Mouse (Mus musculus) ES-Bruce4 (cell line): Measurements from ENCODE around the gene Cbll1. TPM values are rescaled to one million over a fixed set of nuclear protein-coding genes. Genes with fewer than 3 reads are reported as not detected.
A peak's percentile ranks its signal among the peaks of the same experiment; 100 is the strongest.
"Not testable (repeated sequence)": the region's sequence is repeated elsewhere in the genome, so short reads cannot be mapped to it uniquely, and the experiment has no call there.

Experiments used
- H3K27ac ChIP-seq: 2 replicates; pipeline ENCODE4 v1.5.1; 2012; ENCODE audit warnings: low read length, inconsistent platforms; ENCODE audit not compliant: insufficient read depth
- H3K27me3 ChIP-seq: 2 replicates; pipeline ENCODE4 v1.6.1; 2012; ENCODE audit warnings: mild to moderate bottlenecking, low read length, inconsistent platforms; ENCODE audit not compliant: control insufficient read depth, poor library complexity, insufficient read depth, severe bottlenecking
- H3K36me3 ChIP-seq: 2 replicates; pipeline ENCODE4 v1.6.1; 2012; ENCODE audit warnings: inconsistent platforms, mild to moderate bottlenecking, low read length, moderate library complexity; ENCODE audit not compliant: control insufficient read depth, poor library complexity, insufficient read depth, severe bottlenecking
- H3K4me1 ChIP-seq: one replicate; pipeline ENCODE4 v1.8.1; 2011; ENCODE audit warnings: low read length; ENCODE audit not compliant: control insufficient read depth, insufficient read depth
- H3K4me3 ChIP-seq: 2 replicates; pipeline ENCODE4 v1.5.1; 2011; ENCODE audit warnings: low read depth, mild to moderate bottlenecking, low read length
- H3K9ac ChIP-seq: 2 replicates; pipeline ENCODE4 v1.6.1; 2012; ENCODE audit warnings: low read depth, mild to moderate bottlenecking, inconsistent platforms; ENCODE audit not compliant: poor library complexity, severe bottlenecking
- H3K9me3 ChIP-seq: replicated peaks from 2 replicates; pipeline ENCODE4 v1.6.1; 2012; ENCODE audit warnings: mild to moderate bottlenecking, low read length, inconsistent platforms; ENCODE audit not compliant: control insufficient read depth, poor library complexity, insufficient read depth, severe bottlenecking
- CTCF ChIP-seq: IDR thresholded peaks from one replicate; pipeline ENCODE4 v1.8.1; 2011; ENCODE audit warnings: low read depth, low read length
- EP300 ChIP-seq: IDR thresholded peaks from 2 replicates; pipeline ENCODE4 v1.6.1; 2011; ENCODE audit warnings: low read depth, low read length; ENCODE audit not compliant: insufficient read depth
- POLR2A ChIP-seq: IDR thresholded peaks from one replicate; pipeline ENCODE4 v1.8.1; 2011; ENCODE audit warnings: low read length; ENCODE audit not compliant: insufficient read depth
- polyA plus RNA-seq: library from polyadenylated mRNA; stranded (reverse); fragments of >200 nt; gene quantifications from 2 replicates; pipeline ENCODE4 v1.2.4, GENCODE M21; 2011; ENCODE audit warnings: low read depth; ENCODE audit not compliant: missing spikeins, insufficient read depth, insufficient read length

Cbll1 gene
- polyA plus RNA-seq, 1 experiment = 45.3 TPM

DNA sequence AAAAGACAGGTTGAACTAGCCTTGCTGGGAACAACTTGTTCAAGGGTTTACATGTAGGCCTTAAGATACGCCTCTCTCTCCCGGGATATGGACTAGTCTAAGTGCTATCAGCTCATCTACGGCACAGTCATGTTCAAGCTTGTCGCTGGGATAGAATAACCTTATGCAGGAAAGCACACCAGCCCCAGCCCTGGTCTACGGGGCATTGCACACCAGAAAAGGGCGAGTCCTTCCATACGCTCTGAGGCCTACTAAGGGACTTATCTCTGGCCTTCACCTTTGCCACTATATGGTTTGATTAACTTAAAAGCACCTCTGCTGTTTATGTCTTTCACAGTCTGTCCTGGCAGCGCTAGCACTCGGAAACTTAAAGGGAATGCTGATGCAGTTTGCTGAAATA is 38.0 kb downstream of the Cbll1 start:
- Histone ChIP-seq H3K36me3 (no peaks in the 10 kb centered on the region), H3K4me3 (no peak overlapping the region), H3K27me3 (no peaks in the 10 kb centered on the region), H3K4me1 (peaks cover 1% of the 10 kb centered on the region), H3K9me3 (no peaks in the 10 kb centered on the region), H3K27ac (no peak overlapping the region), H3K9ac (no peak overlapping the region)
- TF ChIP-seq POLR2A (no peak), EP300 (no peak), CTCF (no peak)

DNA sequence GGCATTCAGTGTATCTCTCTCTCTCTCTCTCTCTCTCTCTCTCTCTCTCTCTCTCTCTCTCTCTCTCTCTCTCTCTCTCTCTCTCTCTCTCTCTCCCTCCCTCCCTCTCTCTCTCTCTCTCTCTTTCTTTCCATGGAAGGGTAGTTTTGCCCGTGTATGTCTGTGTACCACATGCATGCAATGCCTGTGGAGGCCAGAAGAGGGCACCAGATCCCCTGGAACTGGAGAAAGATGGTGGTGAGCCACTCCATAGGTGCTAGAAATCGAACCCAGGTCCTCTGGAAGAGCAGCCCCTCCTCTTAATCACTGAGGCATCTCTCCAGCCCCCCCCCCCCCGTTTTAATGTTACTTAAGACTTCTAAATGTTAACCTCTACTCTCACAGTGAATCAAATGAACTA is 39.1 kb downstream of the Cbll1 start:
- H3K9me3 ChIP-seq, H3K27ac ChIP-seq, H3K4me3 ChIP-seq, H3K4me1 ChIP-seq, H3K36me3 ChIP-seq, H3K9ac ChIP-seq, H3K27me3 ChIP-seq: not testable (repeated sequence)
- TF ChIP-seq CTCF = peak; percentile 81

DNA sequence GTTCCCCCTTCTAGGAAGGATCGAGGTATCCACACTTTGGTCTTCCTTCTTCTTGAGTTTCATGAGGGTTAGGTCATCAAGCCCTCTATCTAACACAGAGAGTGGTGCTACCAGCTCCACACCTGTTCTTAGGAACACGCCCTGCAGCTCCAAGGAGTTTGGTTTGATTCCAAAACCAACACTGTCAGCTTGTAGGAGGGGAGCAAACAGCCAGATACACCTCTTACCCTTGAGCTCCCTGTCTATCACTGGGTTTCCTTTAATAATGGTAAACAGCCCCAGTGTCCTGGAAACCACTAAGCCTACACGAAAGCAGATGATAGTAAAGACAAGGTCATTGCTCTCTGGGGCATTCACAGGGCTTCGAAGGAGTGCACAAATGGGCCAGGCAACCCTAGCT is 40.9 kb downstream of the Cbll1 start:
- Histone ChIP-seq H3K9ac (no peak overlapping the region), H3K27me3 (no peaks in the 10 kb centered on the region), H3K4me1 (peaks cover 1% of the 10 kb centered on the region), H3K36me3 (no peaks in the 10 kb centered on the region), H3K27ac (no peak overlapping the region), H3K4me3 (no peak overlapping the region), H3K9me3 (no peaks in the 10 kb centered on the region)
- TF ChIP-seq POLR2A (no peak), CTCF (no peak), EP300 (no peak)

DNA sequence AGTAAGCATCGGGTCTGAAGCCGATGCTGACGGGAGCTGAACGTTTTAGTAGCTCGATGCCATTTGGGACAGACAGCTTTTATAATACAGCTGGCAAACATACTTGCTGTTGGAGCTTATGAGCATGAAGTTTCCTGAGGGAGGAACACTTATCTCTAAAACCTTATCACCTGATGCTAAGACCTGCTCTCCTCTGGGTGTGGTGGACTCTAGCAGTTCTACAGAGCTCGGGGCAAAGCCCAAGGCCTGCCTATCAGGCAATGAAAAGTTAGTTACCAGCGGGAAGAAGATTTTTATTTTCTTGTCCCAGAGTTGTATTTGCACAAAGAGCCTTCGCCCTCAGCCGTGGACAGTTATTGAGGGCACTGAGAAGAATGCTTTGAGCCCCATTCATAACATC is 43.1 kb downstream of the Cbll1 start:
- Histone ChIP-seq H3K36me3 (no peaks in the 10 kb centered on the region), H3K4me3 (no peak overlapping the region), H3K27me3 (no peaks in the 10 kb centered on the region), H3K9ac (no peak overlapping the region), H3K27ac (no peak overlapping the region), H3K9me3 (no peaks in the 10 kb centered on the region), H3K4me1 (peaks cover 1% of the 10 kb centered on the region)
- no peak for TF ChIP-seq CTCF
- no peak for TF ChIP-seq EP300
- TF ChIP-seq POLR2A = no peak

DNA sequence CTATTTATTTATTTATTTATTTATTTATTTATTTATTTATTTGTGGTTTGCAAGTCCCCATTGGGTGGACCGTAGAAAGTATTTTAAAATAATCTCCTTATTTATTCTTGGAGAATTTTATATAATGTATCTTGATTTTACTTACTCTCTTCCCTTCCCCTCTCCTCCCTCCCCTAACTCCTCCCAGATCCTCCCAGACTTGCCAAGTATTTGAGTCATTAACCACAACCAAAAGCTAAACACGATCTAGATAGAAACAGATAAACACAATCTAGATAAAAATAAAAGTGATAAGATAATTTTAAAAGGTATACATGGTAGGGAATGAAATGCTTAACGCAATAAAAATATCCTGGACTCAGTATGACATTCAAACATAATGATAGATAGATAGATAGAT is 50.1 kb downstream of the Cbll1 start:
- H3K36me3 ChIP-seq = no peaks in the 10 kb centered on the region
- no peak overlapping the region for H3K4me3 ChIP-seq
- no peak overlapping the region for H3K27ac ChIP-seq
- no peaks in the 10 kb centered on the region for H3K4me1 ChIP-seq
- no peaks in the 10 kb centered on the region for H3K9me3 ChIP-seq
- no peak overlapping the region for H3K9ac ChIP-seq
- TF ChIP-seq EP300 (no peak), POLR2A (no peak), CTCF (no peak)
- H3K27me3 ChIP-seq = no peaks in the 10 kb centered on the region

DNA sequence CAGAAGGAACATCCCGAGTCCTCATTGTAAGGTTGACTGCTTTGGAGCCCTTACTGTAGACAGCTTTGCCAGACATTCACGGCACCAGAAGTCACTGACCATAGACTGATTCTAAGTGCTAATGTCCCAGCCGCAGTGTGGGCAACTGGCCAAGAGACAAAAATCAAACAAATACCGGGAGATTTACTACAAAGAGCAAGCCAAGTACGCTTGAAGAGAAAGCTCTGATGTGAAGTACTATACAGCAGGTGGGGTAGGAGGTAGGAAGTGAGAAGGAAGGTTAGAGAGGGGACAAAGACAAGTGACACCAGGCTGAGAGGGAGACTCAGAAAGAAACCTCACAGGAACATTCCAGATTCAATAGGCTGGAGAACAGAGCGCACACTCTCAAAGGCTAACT is 54.6 kb downstream of the Cbll1 start:
- TF ChIP-seq POLR2A = no peak
- TF ChIP-seq CTCF = no peak
- no peak for TF ChIP-seq EP300
- Histone ChIP-seq H3K9me3 (no peaks in the 10 kb centered on the region), H3K4me3 (no peak overlapping the region), H3K27me3 (no peaks in the 10 kb centered on the region), H3K4me1 (no peaks in the 10 kb centered on the region), H3K9ac (no peak overlapping the region), H3K36me3 (no peaks in the 10 kb centered on the region), H3K27ac (no peak overlapping the region)

DNA sequence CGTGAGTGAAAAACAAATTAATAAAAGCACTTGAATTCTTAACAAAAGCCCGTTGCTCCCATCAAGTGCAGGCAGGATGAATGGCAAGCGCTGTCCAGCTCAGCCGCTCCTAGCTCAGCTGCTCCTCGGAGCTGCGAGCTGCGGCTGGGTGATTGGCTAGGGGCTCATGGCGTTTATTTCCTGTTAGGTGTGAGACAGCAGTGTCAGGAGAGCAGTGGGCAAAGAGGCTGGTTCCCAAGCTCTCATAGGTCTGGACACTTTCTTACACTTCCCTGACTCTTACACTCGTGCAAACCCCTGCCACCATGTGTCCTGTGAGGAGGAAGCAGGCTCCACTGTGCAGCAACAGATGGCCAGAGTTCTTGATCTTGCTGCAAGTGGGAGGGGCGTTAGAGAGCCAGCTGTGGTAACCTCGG is 55.3 kb downstream of the Cbll1 start:
- H3K4me3 ChIP-seq = no peak overlapping the region
- H3K9me3 ChIP-seq = no peaks in the 10 kb centered on the region
- H3K27ac ChIP-seq = no peak overlapping the region
- H3K9ac ChIP-seq = no peak overlapping the region
- H3K36me3 ChIP-seq = no peaks in the 10 kb centered on the region
- TF ChIP-seq CTCF (no peak), EP300 (no peak), POLR2A (no peak)
- H3K27me3 ChIP-seq = no peaks in the 10 kb centered on the region
- H3K4me1 ChIP-seq = no peaks in the 10 kb centered on the region
